Mouse (Mus musculus): ENCODE results near the gene Stk11.
"Not testable (repeated sequence)": the region's sequence is repeated elsewhere in the genome, so short reads cannot be mapped to it uniquely, and the experiment has no call there.

Gene Stk11

GRCm38 (mm10) chr10:80156002-80156751 lies 40.6 kb downstream of the Stk11 start:
- DNase-seq (ENCODE audit: low read depth in 1 of 2, low spot score in 2 of 2): no peak

- DNase-seq (ENCODE audit: low read depth in 1 of 2, low spot score in 2 of 2): no peak
These were observed 41.1 kb downstream of the Stk11 start for GRCm38 (mm10) chr10:80156752-80157053.

GRCm38 (mm10) chr10:80157141-80157929 lies 41.7 kb downstream of the Stk11 start:
- DNase-seq (ENCODE audit: low read depth in 1 of 2, low spot score in 2 of 2): no peak

- peak in 1 of 2 experiments; percentile 57 for DNase-seq (ENCODE audit: low read depth in 1 of 2, low spot score in 2 of 2)
These were observed 42.8 kb downstream of the Stk11 start for GRCm38 (mm10) chr10:80158307-80158986.

GRCm38 (mm10) chr10:80159021-80159560 lies 43.5 kb downstream of the Stk11 start:
- no peak for DNase-seq (ENCODE audit: low read depth in 1 of 2, low spot score in 2 of 2)

- peak; percentile 96 to 99 for DNase-seq (ENCODE audit: low read depth in 1 of 2, low spot score in 2 of 2)
These were observed 44.2 kb downstream of the Stk11 start for GRCm38 (mm10) chr10:80159561-80160454.

- DNase-seq (ENCODE audit: low read depth in 1 of 2, low spot score in 2 of 2): peak in 1 of 2 experiments; percentile 61
These were observed 45.1 kb downstream of the Stk11 start for GRCm38 (mm10) chr10:80160455-80161371.

GRCm38 (mm10) chr10:80161522-80162242 lies 46.1 kb downstream of the Stk11 start:
- DNase-seq (ENCODE audit: low read depth in 1 of 2, low spot score in 2 of 2): no peak

- no peak for DNase-seq (ENCODE audit: low read depth in 1 of 2, low spot score in 2 of 2)
These were observed 46.6 kb downstream of the Stk11 start for GRCm38 (mm10) chr10:80162243-80162608.

- no peak for DNase-seq (ENCODE audit: low read depth in 1 of 2, low spot score in 2 of 2)
These were observed 47.2 kb downstream of the Stk11 start for GRCm38 (mm10) chr10:80162716-80163299.

- DNase-seq (ENCODE audit: low read depth in 1 of 2, low spot score in 2 of 2): no peak
These were observed 48.1 kb downstream of the Stk11 start for GRCm38 (mm10) chr10:80163721-80164120.

GRCm38 (mm10) chr10:80164161-80164997 lies 48.8 kb downstream of the Stk11 start:
- DNase-seq (ENCODE audit: low read depth in 1 of 2, low spot score in 2 of 2): no peak

GRCm38 (mm10) chr10:80164998-80165344 lies 49.4 kb downstream of the Stk11 start:
- peak; percentile 95 for DNase-seq (ENCODE audit: low read depth in 1 of 2, low spot score in 2 of 2)

GRCm38 (mm10) chr10:80165392-80166128 lies 50.0 kb downstream of the Stk11 start, which contains the start of gene Cirbp:
Cirbp (plus strand) TSS chr10:80165985.
- DNase-seq (ENCODE audit: low read depth in 1 of 2, low spot score in 2 of 2): no peak

- not testable (repeated sequence) for DNase-seq (ENCODE audit: low read depth in 1 of 2, low spot score in 2 of 2)
These were observed 50.5 kb downstream of the Stk11 start for GRCm38 (mm10) chr10:80166136-80166535.

- DNase-seq (ENCODE audit: low read depth in 1 of 2, low spot score in 2 of 2): peak; percentile 96 to 98
These were observed 51.9 kb downstream of the Stk11 start for GRCm38 (mm10) chr10:80167460-80168037.
